Mouse (Mus musculus): ENCODE data around the gene S1pr4. TPM values are rescaled to one million over a fixed set of nuclear protein-coding genes. Genes with fewer than 3 reads are reported as not detected.

The S1pr4 gene
- polyA plus RNA-seq, 1 experiment from 2014 or later, result 0.65 TPM

DNA sequence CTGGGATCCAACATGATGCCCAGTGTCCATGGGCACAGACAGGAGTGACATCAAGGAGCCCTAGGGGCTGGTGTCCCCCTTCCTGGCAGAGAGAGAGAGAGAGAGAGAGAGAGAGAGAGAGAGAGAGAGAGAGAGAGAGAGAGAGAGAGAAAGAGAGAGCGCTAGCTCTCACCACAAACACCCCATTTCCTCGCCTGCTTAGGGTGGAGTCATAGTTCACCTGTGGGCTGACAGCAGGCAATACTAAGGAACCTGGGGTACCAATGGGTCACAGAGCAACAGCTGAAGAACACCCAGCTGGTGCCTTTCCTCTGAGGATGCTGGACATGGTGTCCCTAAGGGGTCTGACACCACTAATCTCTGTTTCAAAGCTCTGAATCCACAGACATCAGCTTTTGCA, 37.5 kb upstream of the S1pr4 start:
- H3K4me1 ChIP-seq, result peaks cover 17% of the 10 kb centered on the region

GRCm38 (mm10) chr10:81536734-81537133, 36.8 kb upstream of the S1pr4 start:
- no peak overlapping the region for H3K4me3 ChIP-seq
- no peak for ATAC-seq (ENCODE audit: low FRiP score)
- peaks cover 30% of the 10 kb centered on the region for H3K36me3 ChIP-seq
- WGBS, result 78% methylated on average over 6 of the region's 6 CpGs
- no peak overlapping the region for H3K9ac ChIP-seq
- H3K4me2 ChIP-seq (replicated peaks), result no peak overlapping the region
- no peak overlapping the region for H3K27ac ChIP-seq
- H3K9me3 ChIP-seq (replicated peaks), result no peaks in the 10 kb centered on the region
- peaks cover 10% of the 10 kb centered on the region for H3K4me1 ChIP-seq
- H3K27me3 ChIP-seq, result no peaks in the 10 kb centered on the region

More for the DNA sequence above, 37.5 kb upstream of the S1pr4 start:
- Histone ChIP-seq H3K4me3 (no peak overlapping the region), H3K36me3 (peaks cover 27% of the 10 kb centered on the region), H3K9ac (no peak overlapping the region), H3K27ac (no peak overlapping the region), H3K4me2 (replicated peaks) (no peak overlapping the region), H3K27me3 (no peaks in the 10 kb centered on the region), H3K9me3 (replicated peaks) (no peaks in the 10 kb centered on the region)
- WGBS, result 82% methylated on average over 2 of the region's 2 CpGs
- ATAC-seq (ENCODE audit: low FRiP score), result no peak

- WGBS, result 61% methylated on average over 16 of the region's 16 CpGs
- Histone ChIP-seq H3K4me2 (replicated peaks) (no peak overlapping the region), H3K27me3 (no peaks in the 10 kb centered on the region), H3K4me3 (no peak overlapping the region), H3K9ac (no peak overlapping the region), H3K36me3 (peaks cover 43% of the 10 kb centered on the region), H3K9me3 (replicated peaks) (no peaks in the 10 kb centered on the region), H3K27ac (no peak overlapping the region), H3K4me1 (peaks cover 2% of the 10 kb centered on the region; the same call in 1 of the 2 replicates)
- no peak for ATAC-seq (ENCODE audit: low FRiP score)
These were observed 34.9 kb upstream of the S1pr4 start for GRCm38 (mm10) chr10:81534826-81535225.

DNA sequence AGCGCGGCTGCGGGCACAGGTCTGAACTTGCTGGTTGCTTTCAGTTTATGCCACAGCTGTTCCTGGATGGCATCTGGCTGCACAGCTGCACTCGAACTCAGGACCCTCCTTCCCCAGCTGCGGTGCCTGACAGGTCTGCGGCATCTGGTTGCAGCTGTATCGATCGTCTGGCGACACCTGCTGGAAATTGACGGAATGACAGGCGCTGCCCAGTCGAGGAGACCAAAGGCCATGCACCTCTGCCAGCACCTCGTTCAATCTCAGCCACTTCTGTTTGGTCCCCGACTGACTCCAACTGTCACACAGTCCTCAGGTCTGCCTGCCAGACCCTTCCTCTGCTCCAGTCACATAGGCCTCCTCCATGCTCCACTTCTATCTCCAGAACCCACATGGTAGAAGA, 26.8 kb upstream of the S1pr4 start:
- peaks cover 34% of the 10 kb centered on the region for H3K36me3 ChIP-seq
- no peak overlapping the region for H3K4me3 ChIP-seq
- no peak overlapping the region for H3K4me2 ChIP-seq (replicated peaks)
- H3K9ac ChIP-seq, result no peak overlapping the region
- ATAC-seq (ENCODE audit: low FRiP score), result 0 out of 2 replicates have a peak, but pooled peaks have one; percentile 44
- H3K9me3 ChIP-seq (replicated peaks), result no peaks in the 10 kb centered on the region
- H3K4me1 ChIP-seq, result 0 out of 2 replicates have a peak, but pooled peaks cover 3% of the 10 kb centered on the region
- 13% methylated on average over 14 of the region's 14 CpGs for WGBS
- peaks cover 11% of the 10 kb centered on the region for H3K27me3 ChIP-seq
- H3K27ac ChIP-seq, result no peak overlapping the region

DNA sequence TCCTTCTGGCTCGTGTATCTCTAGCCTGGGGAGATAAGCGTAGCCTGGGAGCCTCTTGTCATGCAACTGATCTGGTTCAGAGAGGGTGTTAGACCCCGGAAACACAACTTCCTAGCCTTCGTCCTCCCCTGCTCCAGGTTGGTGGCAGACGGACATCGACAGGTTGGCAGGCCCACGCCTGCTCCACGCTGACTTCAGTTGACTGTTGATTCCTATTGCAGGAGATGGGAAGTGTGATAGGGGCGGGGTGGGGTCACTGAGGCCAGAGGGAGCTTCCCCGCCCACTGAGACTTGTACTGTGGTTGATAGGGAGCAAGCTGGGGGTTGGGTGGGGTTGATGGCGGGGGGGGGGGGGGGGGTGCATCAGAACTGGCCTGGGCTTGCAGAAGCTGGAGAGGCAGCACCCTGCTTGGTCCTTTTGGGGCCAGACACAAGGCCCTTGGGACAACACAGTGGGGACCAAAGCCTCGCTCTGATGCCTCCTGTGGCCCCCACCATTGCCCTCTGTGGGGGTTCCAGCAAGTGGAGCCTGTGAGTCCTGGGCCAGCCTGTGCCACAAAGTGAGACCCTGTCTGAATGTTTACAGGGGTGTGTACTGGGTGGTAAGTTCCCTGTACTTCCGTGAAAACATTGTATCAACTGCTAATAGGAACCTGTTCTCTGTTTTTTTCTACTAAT, 25.2 kb upstream of the S1pr4 start:
- 0 out of 2 replicates have a peak, but pooled peaks cover 3% of the 10 kb centered on the region for H3K4me1 ChIP-seq

GRCm38 (mm10) chr10:81524051-81524605, 24.2 kb upstream of the S1pr4 start, which contains the start of gene Gna15:
Gna15 (minus strand) TSS chr10:81524225.
- H3K4me3 ChIP-seq, result no peak within 1 kb of the TSS
- 25% methylated on average over 9 of the region's 9 CpGs for WGBS

More for the DNA sequence above, 25.2 kb upstream of the S1pr4 start:
- Histone ChIP-seq H3K36me3 (peaks cover 19% of the 10 kb centered on the region), H3K9ac (no peak overlapping the region), H3K27me3 (peaks cover 11% of the 10 kb centered on the region), H3K4me3 (no peak overlapping the region), H3K9me3 (replicated peaks) (no peaks in the 10 kb centered on the region), H3K27ac (no peak overlapping the region), H3K4me2 (replicated peaks) (no peak overlapping the region)
- ATAC-seq (ENCODE audit: low FRiP score), result no peak
- 77% methylated on average over 12 of the region's 13 CpGs for WGBS

GRCm38 (mm10) chr10:81523570-81523969, 23.6 kb upstream of the S1pr4 start:
- H3K4me1 ChIP-seq, result 0 out of 2 replicates have a peak, but pooled peaks cover 3% of the 10 kb centered on the region
- no peak overlapping the region for H3K27ac ChIP-seq
- no peak for ATAC-seq (ENCODE audit: low FRiP score)
- no peak overlapping the region for H3K4me3 ChIP-seq
- no peak overlapping the region for H3K9ac ChIP-seq
- peaks cover 11% of the 10 kb centered on the region for H3K27me3 ChIP-seq
- H3K4me2 ChIP-seq (replicated peaks), result no peak overlapping the region
- 22% methylated on average over 19 of the region's 19 CpGs for WGBS
- 0 out of 2 replicates have a peak, but pooled peaks cover 5% of the 10 kb centered on the region for H3K36me3 ChIP-seq
- no peaks in the 10 kb centered on the region for H3K9me3 ChIP-seq (replicated peaks)

More at GRCm38 (mm10) chr10:81524051-81524605, 24.2 kb upstream of the S1pr4 start, which contains the start of gene Gna15:
- Histone ChIP-seq H3K36me3 (peaks cover 9% of the 10 kb centered on the region), H3K4me2 (replicated peaks) (no peak within 1 kb of the TSS), H3K9me3 (replicated peaks) (no peaks in the 10 kb centered on the region), H3K27me3 (peaks cover 11% of the 10 kb centered on the region), H3K4me1 (0 out of 2 replicates have a peak, but pooled peaks cover 3% of the 10 kb centered on the region), H3K9ac (no peak within 1 kb of the TSS), H3K27ac (no peak within 1 kb of the TSS)
- ATAC-seq (ENCODE audit: low FRiP score), result no peak

- WGBS, result 78% methylated on average over 6 of the region's 6 CpGs
- Histone ChIP-seq H3K36me3 (0 out of 2 replicates have a peak, but pooled peaks cover 3% of the 10 kb centered on the region), H3K4me1 (0 out of 2 replicates have a peak, but pooled peaks cover 3% of the 10 kb centered on the region), H3K9me3 (replicated peaks) (no peaks in the 10 kb centered on the region), H3K27ac (no peak overlapping the region), H3K4me3 (no peak overlapping the region), H3K27me3 (peaks cover 11% of the 10 kb centered on the region), H3K4me2 (replicated peaks) (no peak overlapping the region), H3K9ac (no peak overlapping the region)
- ATAC-seq (ENCODE audit: low FRiP score), result no peak
These were observed 23.2 kb upstream of the S1pr4 start for GRCm38 (mm10) chr10:81523142-81523541.

DNA sequence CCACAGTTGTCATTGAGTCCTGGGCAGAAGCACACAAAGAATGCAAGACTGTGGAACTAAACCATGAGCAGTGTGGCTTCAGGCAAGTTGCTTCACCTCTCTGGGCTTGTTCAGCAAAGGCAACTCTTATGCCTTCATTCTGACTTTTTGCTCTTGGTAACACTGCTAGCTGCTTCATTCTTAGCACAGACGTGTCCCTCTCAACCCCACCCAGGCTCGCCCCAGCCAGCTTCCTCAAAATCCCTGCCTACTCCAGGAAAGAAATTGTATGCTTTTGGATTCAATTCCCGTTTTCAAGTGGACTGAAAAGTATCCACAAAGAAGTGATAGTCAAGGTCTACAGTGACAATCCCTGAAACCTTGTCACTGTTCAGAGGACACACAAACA, 20.0 kb upstream of the S1pr4 start:
- no peak overlapping the region for H3K4me2 ChIP-seq (replicated peaks)
- no peak overlapping the region for H3K9ac ChIP-seq
- H3K4me1 ChIP-seq, result 0 out of 2 replicates have a peak, but pooled peaks cover 3% of the 10 kb centered on the region
- H3K36me3 ChIP-seq, result no peaks in the 10 kb centered on the region
- no peak overlapping the region for H3K4me3 ChIP-seq
- ATAC-seq (ENCODE audit: low FRiP score), result no peak
- WGBS, result 79% methylated on average over 3 of the region's 3 CpGs
- H3K27me3 ChIP-seq, result peaks cover 16% of the 10 kb centered on the region
- H3K9me3 ChIP-seq (replicated peaks), result no peaks in the 10 kb centered on the region
- no peak overlapping the region for H3K27ac ChIP-seq

DNA sequence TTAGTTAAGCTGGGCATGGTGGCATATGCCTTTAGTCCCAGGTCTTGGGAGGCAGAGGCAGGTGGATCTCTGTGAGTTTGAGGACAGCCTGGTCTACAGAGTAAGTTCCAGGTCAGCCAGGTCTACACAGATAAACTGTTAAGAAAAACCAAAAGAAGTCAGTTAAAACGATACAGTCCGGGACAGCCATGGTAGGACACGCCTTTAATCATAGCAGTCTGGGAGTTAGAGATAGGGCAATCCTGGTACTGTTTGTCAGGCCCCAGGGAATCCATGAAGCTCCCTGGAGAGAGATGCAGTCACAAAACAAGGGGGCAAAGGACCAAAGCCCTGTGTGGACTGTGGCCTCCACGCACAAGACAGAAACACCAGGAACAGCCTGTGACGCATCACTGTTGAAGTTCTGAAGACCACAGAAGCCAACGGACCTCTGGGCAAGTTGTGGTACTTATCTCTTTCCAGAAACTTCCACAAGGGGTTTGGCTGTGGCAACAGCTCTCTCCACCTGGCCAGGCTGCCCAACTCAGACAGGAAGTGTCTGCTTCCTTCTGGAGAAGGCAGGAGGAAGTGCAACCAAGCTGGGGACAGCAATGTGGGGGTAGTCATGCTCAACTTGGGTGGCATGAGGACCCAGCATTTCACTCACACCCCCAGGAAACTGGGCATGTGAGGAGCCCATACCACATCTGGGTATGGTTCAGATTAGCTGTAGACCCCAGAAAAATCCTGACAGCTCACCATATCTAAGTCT, 19.5 kb upstream of the S1pr4 start:
- Histone ChIP-seq H3K9ac (no peak overlapping the region), H3K4me2 (replicated peaks) (no peak overlapping the region), H3K27ac (no peak overlapping the region), H3K4me1 (0 out of 2 replicates have a peak, but pooled peaks cover 3% of the 10 kb centered on the region), H3K27me3 (peaks cover 16% of the 10 kb centered on the region), H3K36me3 (no peaks in the 10 kb centered on the region), H3K9me3 (replicated peaks) (no peaks in the 10 kb centered on the region), H3K4me3 (no peak overlapping the region)
- ATAC-seq (ENCODE audit: low FRiP score), result no peak
- 89% methylated on average over 6 of the region's 6 CpGs for WGBS

GRCm38 (mm10) chr10:81518546-81518945, 18.6 kb upstream of the S1pr4 start:
- H3K27me3 ChIP-seq, result peaks cover 9% of the 10 kb centered on the region
- H3K9me3 ChIP-seq (replicated peaks), result no peaks in the 10 kb centered on the region
- no peak overlapping the region for H3K4me2 ChIP-seq (replicated peaks)
- H3K36me3 ChIP-seq, result no peaks in the 10 kb centered on the region
- H3K9ac ChIP-seq, result no peak overlapping the region
- H3K4me3 ChIP-seq, result no peak overlapping the region
- ATAC-seq (ENCODE audit: low FRiP score), result no peak
- no peaks in the 10 kb centered on the region for H3K4me1 ChIP-seq
- 8% methylated on average over 4 of the region's 4 CpGs for WGBS
- H3K27ac ChIP-seq, result no peak overlapping the region

DNA sequence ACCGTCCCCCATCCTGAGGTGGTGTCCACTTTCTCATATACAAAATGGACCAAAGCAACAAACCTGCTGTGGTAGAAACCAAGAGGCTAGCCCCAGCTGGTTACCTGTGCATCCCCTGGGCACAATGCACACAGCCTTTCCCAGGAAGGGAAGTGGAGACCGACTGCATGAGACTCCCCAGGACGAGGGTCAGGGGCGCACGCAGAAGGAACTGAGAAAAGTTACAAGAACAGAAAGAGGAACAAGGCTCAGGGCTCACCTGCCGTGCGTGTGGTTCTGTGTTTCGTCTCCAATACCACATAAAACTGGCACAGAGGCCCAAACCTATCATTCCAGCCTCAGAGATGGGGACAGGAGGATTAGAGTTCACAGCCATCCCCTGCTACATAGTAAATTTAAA, 17.3 kb upstream of the S1pr4 start:
- H3K36me3 ChIP-seq, result no peaks in the 10 kb centered on the region
- no peak overlapping the region for H3K4me2 ChIP-seq (replicated peaks)
- H3K4me3 ChIP-seq, result no peak overlapping the region
- no peak overlapping the region for H3K9ac ChIP-seq
- peaks cover 19% of the 10 kb centered on the region for H3K27me3 ChIP-seq
- no peak overlapping the region for H3K27ac ChIP-seq
- ATAC-seq (ENCODE audit: low FRiP score), result no peak
- H3K9me3 ChIP-seq (replicated peaks), result no peaks in the 10 kb centered on the region
- 75% methylated on average over 8 of the region's 8 CpGs for WGBS
- H3K4me1 ChIP-seq, result no peaks in the 10 kb centered on the region

Measured in hindbrain, embryonic 12.5 days (tissue).